Mouse (Mus musculus): Measurements from ENCODE around the gene Olfr1290. TPM values are rescaled to one million over a fixed set of nuclear protein-coding genes. Genes with fewer than 3 reads are reported as not detected.

Olfr1290 gene
- polyA plus RNA-seq (2011; ENCODE audit: insufficient read length, low read depth, missing spikeins), result not detected in 2 replicates

DNA sequence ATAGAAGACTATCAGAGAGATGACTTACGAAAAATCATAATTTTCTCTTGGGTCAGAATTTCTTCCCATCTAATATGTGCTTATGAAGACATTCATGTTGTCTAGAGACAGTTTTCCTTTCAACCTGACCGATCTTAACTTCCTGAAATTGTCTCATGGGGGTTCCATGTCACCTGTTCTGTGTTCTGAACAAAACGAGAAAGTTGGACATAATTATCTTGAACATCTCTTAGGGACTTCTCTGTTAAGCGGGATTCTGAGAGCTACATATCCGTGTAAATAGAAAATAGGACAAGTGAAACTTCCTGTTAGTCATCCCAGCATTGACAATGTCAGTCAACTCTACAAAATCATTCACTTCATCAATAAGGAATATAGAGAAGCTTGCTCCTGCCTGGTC, at the start of gene Olfr1290:
Gene Olfr1290 (minus strand): TSS at position 101 of the 400 bp plus-strand sequence.
- H3K4me1 ChIP-seq (ENCODE audit: control insufficient read depth, insufficient read depth, low read length), result no peaks in the 10 kb centered on the region
- no peak within 1 kb of the TSS for H3K27ac ChIP-seq (ENCODE audit: insufficient read depth, low read length)
- H3K4me3 ChIP-seq (ENCODE audit: insufficient read depth, low read length), result no peak within 1 kb of the TSS
- TF ChIP-seq CTCF (IDR thresholded peaks at IDR 0.05; ENCODE audit: borderline replicate concordance, insufficient read depth, low read length), result no peak
- no peak for TF ChIP-seq POLR2A (IDR thresholded peaks at IDR 0.05; ENCODE audit: low read depth, low read length)

DNA sequence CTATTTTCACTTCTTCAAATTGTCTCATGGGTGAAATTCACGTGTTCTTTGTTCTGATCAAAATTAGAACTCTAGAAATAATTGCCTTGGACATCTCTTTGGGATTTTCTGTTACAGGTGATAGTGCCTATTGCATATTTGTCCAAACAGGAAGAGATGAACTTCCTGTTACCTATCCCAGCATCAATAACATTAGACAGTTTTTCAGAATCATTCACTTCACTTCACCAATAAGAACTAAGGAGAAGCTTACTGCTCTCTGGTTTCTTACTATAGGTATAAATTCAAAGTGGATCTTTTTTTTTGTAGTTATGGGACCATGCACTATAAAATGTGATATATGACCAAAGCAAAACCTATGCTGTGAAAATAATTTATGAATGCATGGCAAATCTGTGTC, 46.6 kb upstream of the Olfr1290 start, which contains the start of gene Olfr1294:
Gene Olfr1294 (minus strand): TSS at position 101 of the 400 bp plus-strand sequence.
- H3K4me3 ChIP-seq (ENCODE audit: insufficient read depth, low read length), result no peak within 1 kb of the TSS
- no peaks in the 10 kb centered on the region for H3K4me1 ChIP-seq (ENCODE audit: control insufficient read depth, insufficient read depth, low read length)
- TF ChIP-seq POLR2A (IDR thresholded peaks at IDR 0.05; ENCODE audit: low read depth, low read length) (no peak), CTCF (IDR thresholded peaks at IDR 0.05; ENCODE audit: borderline replicate concordance, insufficient read depth, low read length) (no peak)
- H3K27ac ChIP-seq (ENCODE audit: insufficient read depth, low read length), result no peak within 1 kb of the TSS

DNA sequence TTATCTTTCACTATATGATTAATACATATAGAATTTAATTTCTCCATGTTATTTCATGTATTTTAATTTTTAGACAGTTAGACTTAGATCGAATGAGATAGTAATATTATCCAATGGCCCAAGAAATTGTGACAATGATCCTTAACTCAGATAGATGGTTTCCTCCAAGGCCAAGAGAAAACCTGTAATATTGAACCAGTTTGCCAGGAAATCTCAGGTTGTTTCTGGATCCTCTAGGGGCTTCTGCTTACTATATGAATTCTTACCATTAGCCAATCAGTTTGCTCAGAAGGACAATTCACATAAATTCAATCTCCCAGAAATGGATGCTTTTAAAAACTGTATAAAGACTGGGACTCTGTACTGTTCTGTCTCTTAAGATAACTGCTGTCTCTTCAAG, 31.3 kb upstream of the Olfr1290 start, which contains the start of gene Olfr1293-ps:
Gene Olfr1293-ps (plus strand): TSS at position 301 of the 400 bp plus-strand sequence.
- Histone ChIP-seq H3K4me3 (ENCODE audit: insufficient read depth, low read length) (no peak within 1 kb of the TSS), H3K4me1 (ENCODE audit: control insufficient read depth, insufficient read depth, low read length) (no peaks in the 10 kb centered on the region), H3K27ac (ENCODE audit: insufficient read depth, low read length) (no peak within 1 kb of the TSS)
- TF ChIP-seq CTCF (IDR thresholded peaks at IDR 0.05; ENCODE audit: borderline replicate concordance, insufficient read depth, low read length) (no peak), POLR2A (IDR thresholded peaks at IDR 0.05; ENCODE audit: low read depth, low read length) (no peak)

DNA sequence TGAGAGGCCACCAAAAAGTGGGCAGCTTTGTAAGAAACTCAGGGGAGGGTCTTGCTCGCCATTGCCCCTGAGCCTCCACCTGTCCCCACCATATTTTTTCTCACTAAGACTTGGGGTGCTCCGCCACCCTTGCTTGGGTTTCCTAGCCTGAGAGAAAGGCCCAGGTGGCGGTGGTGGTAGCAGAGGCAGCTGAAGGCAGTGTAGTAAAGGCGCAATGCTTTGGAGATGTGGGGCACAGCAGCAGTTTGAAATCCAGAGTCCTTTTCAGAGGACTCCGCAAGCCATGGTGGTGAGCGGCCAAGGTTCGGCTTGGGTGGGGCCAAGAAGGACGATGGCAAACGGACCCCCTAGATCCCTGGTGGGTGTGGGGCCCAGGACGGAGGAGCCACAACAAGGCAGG, 23.8 kb upstream of the Olfr1290 start:
- H3K4me1 ChIP-seq (ENCODE audit: control insufficient read depth, insufficient read depth, low read length), result no peaks in the 10 kb centered on the region
- H3K4me3 ChIP-seq (ENCODE audit: insufficient read depth, low read length), result no peak overlapping the region
- TF ChIP-seq CTCF (IDR thresholded peaks at IDR 0.05; ENCODE audit: borderline replicate concordance, insufficient read depth, low read length) (no peak), POLR2A (IDR thresholded peaks at IDR 0.05; ENCODE audit: low read depth, low read length) (no peak)
- no peak overlapping the region for H3K27ac ChIP-seq (ENCODE audit: insufficient read depth, low read length)

DNA sequence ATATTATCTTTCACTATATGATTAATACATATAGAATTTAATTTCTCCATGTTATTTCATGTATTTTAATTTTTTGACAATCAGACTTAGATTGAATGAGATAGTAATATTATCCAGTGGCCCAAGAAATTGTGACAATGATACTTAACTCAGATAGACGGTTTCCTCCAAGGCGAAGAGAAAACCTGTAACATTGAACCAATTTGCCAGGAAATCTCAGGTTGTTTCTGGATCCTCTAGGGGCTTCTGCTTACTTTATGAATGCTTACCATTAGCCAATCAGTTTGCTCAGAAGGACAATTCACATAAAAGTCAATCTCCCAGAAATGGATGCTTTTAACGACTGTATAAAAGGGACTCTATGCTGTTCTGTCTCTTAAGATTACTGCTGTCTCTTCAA, 3.3 kb upstream of the Olfr1290 start, which contains the start of gene Olfr1291-ps1:
Gene Olfr1291-ps1 (plus strand): TSS at position 301 of the 400 bp plus-strand sequence.
- TF ChIP-seq POLR2A (IDR thresholded peaks at IDR 0.05; ENCODE audit: low read depth, low read length) (no peak), CTCF (IDR thresholded peaks at IDR 0.05; ENCODE audit: borderline replicate concordance, insufficient read depth, low read length) (no peak)
- H3K4me3 ChIP-seq (ENCODE audit: insufficient read depth, low read length), result no peak within 1 kb of the TSS

DNA sequence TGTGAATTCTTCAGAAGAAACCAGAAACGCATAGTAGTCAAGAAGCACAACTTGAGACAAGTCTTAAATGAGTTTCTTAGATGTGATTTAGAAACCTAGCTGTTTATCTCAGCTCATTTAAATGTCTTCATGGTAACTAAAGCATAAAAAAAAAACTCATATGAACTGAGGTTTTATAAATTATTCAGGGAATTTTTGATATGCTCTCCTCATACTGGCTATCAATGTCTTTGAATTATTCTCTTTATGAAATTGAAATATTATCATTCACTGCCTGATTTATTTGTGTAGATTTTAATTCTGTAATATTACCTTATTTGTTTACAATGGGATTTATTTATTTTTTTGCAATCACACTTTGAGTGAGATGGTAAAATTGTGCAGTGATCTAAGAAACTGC, 13.1 kb downstream of the Olfr1290 start, which contains the start of gene Olfr1289:
Gene Olfr1289 (plus strand): TSS at position 301 of the 400 bp plus-strand sequence.
- TF ChIP-seq CTCF (IDR thresholded peaks at IDR 0.05; ENCODE audit: borderline replicate concordance, insufficient read depth, low read length) (no peak), POLR2A (IDR thresholded peaks at IDR 0.05; ENCODE audit: low read depth, low read length) (no peak)
- Histone ChIP-seq H3K27ac (ENCODE audit: insufficient read depth, low read length) (no peak within 1 kb of the TSS), H3K4me3 (ENCODE audit: insufficient read depth, low read length) (no peak within 1 kb of the TSS), H3K4me1 (ENCODE audit: control insufficient read depth, insufficient read depth, low read length) (no peaks in the 10 kb centered on the region)

More for the DNA sequence above, 3.3 kb upstream of the Olfr1290 start, which contains the start of gene Olfr1291-ps1:
- Histone ChIP-seq H3K4me1 (ENCODE audit: control insufficient read depth, insufficient read depth, low read length) (no peaks in the 10 kb centered on the region), H3K27ac (ENCODE audit: insufficient read depth, low read length) (no peak within 1 kb of the TSS)

DNA sequence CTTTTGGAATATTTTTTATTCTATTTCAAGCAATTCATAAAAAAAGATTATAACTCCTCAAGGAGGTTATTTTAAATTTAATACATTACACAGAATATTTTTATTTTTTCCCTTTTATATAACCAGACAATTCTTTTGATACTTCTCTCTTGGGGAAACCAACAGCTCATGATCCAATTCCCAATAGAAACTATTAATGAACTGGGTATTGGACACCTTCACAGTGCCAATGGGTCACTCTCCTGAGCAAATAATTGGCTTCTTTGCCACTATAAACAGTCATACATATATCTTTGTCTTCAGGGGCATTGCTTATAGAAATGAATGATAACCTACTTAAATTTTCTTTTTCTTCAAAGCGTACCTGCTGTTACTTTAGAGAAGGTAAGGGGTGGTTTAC, 19.8 kb downstream of the Olfr1290 start, which contains the start of gene Olfr1288:
Gene Olfr1288 (plus strand): TSS at position 301 of the 400 bp plus-strand sequence.
- TF ChIP-seq CTCF (IDR thresholded peaks at IDR 0.05; ENCODE audit: borderline replicate concordance, insufficient read depth, low read length) (no peak), POLR2A (IDR thresholded peaks at IDR 0.05; ENCODE audit: low read depth, low read length) (no peak)
- no peaks in the 10 kb centered on the region for H3K4me1 ChIP-seq (ENCODE audit: control insufficient read depth, insufficient read depth, low read length)
- no peak within 1 kb of the TSS for H3K27ac ChIP-seq (ENCODE audit: insufficient read depth, low read length)
- no peak within 1 kb of the TSS for H3K4me3 ChIP-seq (ENCODE audit: insufficient read depth, low read length)

DNA sequence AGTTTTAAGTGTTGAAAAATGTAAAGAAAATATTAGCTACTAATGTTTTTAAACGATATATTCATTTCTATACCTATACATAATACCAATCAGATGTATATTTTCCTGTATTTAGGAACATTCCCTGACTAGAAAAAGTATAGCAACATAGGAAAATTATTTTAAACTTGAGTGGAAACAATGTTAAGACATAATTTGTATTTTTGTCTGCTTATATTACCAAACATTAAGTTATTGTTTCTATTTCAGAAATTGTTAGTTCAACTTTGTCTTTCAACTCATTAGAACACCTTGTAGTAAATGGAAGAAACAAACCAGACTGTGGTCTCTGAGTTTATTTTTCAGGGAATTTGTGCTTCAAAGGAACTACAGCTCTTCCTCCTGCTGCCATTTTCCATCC, 44.8 kb downstream of the Olfr1290 start, which contains the start of gene Olfr1287:
Gene Olfr1287 (plus strand): TSS at position 301 of the 400 bp plus-strand sequence.
- H3K4me1 ChIP-seq (ENCODE audit: control insufficient read depth, insufficient read depth, low read length), result no peaks in the 10 kb centered on the region
- no peak within 1 kb of the TSS for H3K4me3 ChIP-seq (ENCODE audit: insufficient read depth, low read length)
- H3K27ac ChIP-seq (ENCODE audit: insufficient read depth, low read length), result no peak within 1 kb of the TSS
- TF ChIP-seq POLR2A (IDR thresholded peaks at IDR 0.05; ENCODE audit: low read depth, low read length) (no peak), CTCF (IDR thresholded peaks at IDR 0.05; ENCODE audit: borderline replicate concordance, insufficient read depth, low read length) (no peak)

Other genes with a start within 250 kb of the Olfr1290 start
- not detected in 2 replicates for gene Olfr1276, start 239.3 kb downstream of the Olfr1290 start, polyA plus RNA-seq (2011; ENCODE audit: insufficient read length, low read depth, missing spikeins)
- not detected in 2 replicates for gene Olfr1277, start 219.7 kb downstream of the Olfr1290 start, polyA plus RNA-seq (2011; ENCODE audit: insufficient read length, low read depth, missing spikeins)
- not detected in 2 replicates for gene Olfr1278, start 203.7 kb downstream of the Olfr1290 start, polyA plus RNA-seq (2011; ENCODE audit: insufficient read length, low read depth, missing spikeins)
- gene Olfr1279, start 193.2 kb downstream of the Olfr1290 start, polyA plus RNA-seq (2011; ENCODE audit: insufficient read length, low read depth, missing spikeins), result not detected in 2 replicates
- gene Olfr1280, start 179.8 kb downstream of the Olfr1290 start, polyA plus RNA-seq (2011; ENCODE audit: insufficient read length, low read depth, missing spikeins), result not detected in 2 replicates
- not detected in 2 replicates for gene Olfr1281, start 167.3 kb downstream of the Olfr1290 start, polyA plus RNA-seq (2011; ENCODE audit: insufficient read length, low read depth, missing spikeins)
- not detected in 2 replicates for gene Olfr1282, start 157.8 kb downstream of the Olfr1290 start, polyA plus RNA-seq (2011; ENCODE audit: insufficient read length, low read depth, missing spikeins)
- gene Olfr1283, start 127.0 kb downstream of the Olfr1290 start, polyA plus RNA-seq (2011; ENCODE audit: insufficient read length, low read depth, missing spikeins), result not detected in 2 replicates
- not detected in 2 replicates for gene Olfr1284, start 118.3 kb downstream of the Olfr1290 start, polyA plus RNA-seq (2011; ENCODE audit: insufficient read length, low read depth, missing spikeins)
- not detected in 2 replicates for gene Olfr1286, start 70.7 kb downstream of the Olfr1290 start, polyA plus RNA-seq (2011; ENCODE audit: insufficient read length, low read depth, missing spikeins)
- not detected in 2 replicates for gene Olfr1287, start 44.7 kb downstream of the Olfr1290 start, polyA plus RNA-seq (2011; ENCODE audit: insufficient read length, low read depth, missing spikeins)
- not detected in 2 replicates for gene Olfr1288, start 19.7 kb downstream of the Olfr1290 start, polyA plus RNA-seq (2011; ENCODE audit: insufficient read length, low read depth, missing spikeins)
- gene Olfr1289, start 13.0 kb downstream of the Olfr1290 start, polyA plus RNA-seq (2011; ENCODE audit: insufficient read length, low read depth, missing spikeins), result not detected in 2 replicates
- not detected in 2 replicates for gene Olfr1291-ps1, start 3.4 kb upstream of the Olfr1290 start, polyA plus RNA-seq (2011; ENCODE audit: insufficient read length, low read depth, missing spikeins)
- gene Olfr1293-ps, start 31.4 kb upstream of the Olfr1290 start, polyA plus RNA-seq (2011; ENCODE audit: insufficient read length, low read depth, missing spikeins), result not detected in 2 replicates
- not detected in 2 replicates for gene Olfr1294, start 46.5 kb upstream of the Olfr1290 start, polyA plus RNA-seq (2011; ENCODE audit: insufficient read length, low read depth, missing spikeins)
- not detected in 2 replicates for gene Olfr1295, start 75.9 kb upstream of the Olfr1290 start, polyA plus RNA-seq (2011; ENCODE audit: insufficient read length, low read depth, missing spikeins)
- not detected in 2 replicates for gene Olfr1297, start 132.7 kb upstream of the Olfr1290 start, polyA plus RNA-seq (2011; ENCODE audit: insufficient read length, low read depth, missing spikeins)
- gene Olfr1298, start 155.4 kb upstream of the Olfr1290 start, polyA plus RNA-seq (2011; ENCODE audit: insufficient read length, low read depth, missing spikeins), result not detected in 2 replicates
- not detected in 2 replicates for gene Olfr1299, start 167.6 kb upstream of the Olfr1290 start, polyA plus RNA-seq (2011; ENCODE audit: insufficient read length, low read depth, missing spikeins)